Mouse (Mus musculus) hindbrain, embryonic 14.5 days (tissue): ENCODE measurements around the gene Yaf2. TPM values are rescaled to one million over a fixed set of nuclear protein-coding genes. Genes with fewer than 3 reads are reported as not detected.

Experiments used
- ATAC-seq: fragments of 200-750 bp; cut with Nextera tagmentation; 2 replicates; pipeline ENCODE4 v1.8.0; 2017; ENCODE audit warnings: moderate number of reproducible peaks, mild to moderate bottlenecking, moderate TSS enrichment, moderate library complexity; ENCODE audit not compliant: low FRiP score
- DNase-seq: peaks from one replicate; pipeline ENCODE4 v3.0.0-alpha.2; 2015; ENCODE audit warnings: low spot score
- H3K27ac ChIP-seq: fragments of 300-500 bp; sonication (generic); 2 replicates; pipeline ENCODE4 v1.5.1; 2014; ENCODE audit warnings: mild to moderate bottlenecking, moderate library complexity
- H3K27me3 ChIP-seq: fragments of 300-500 bp; sonication (generic); 2 replicates; pipeline ENCODE4 v1.6.1; 2014; ENCODE audit warnings: mild to moderate bottlenecking, low read length, mixed read lengths; ENCODE audit not compliant: control insufficient read depth, insufficient read depth
- H3K36me3 ChIP-seq: fragments of 300-500 bp; sonication (generic); replicated peaks from 2 replicates; pipeline ENCODE4 v1.6.1; 2014; ENCODE audit not compliant: control insufficient read depth, insufficient read depth
- H3K4me1 ChIP-seq: fragments of 300-500 bp; sonication (generic); replicated peaks from 2 replicates; pipeline ENCODE4 v1.6.1; 2014; ENCODE audit warnings: antibody characterized with exemption, low read length, mixed read lengths; ENCODE audit not compliant: control insufficient read depth, insufficient read depth
- H3K4me2 ChIP-seq: fragments of 300-500 bp; sonication (generic); replicated peaks from 2 replicates; pipeline ENCODE4 v1.6.1; 2014; ENCODE audit warnings: mild to moderate bottlenecking, moderate library complexity
- H3K4me3 ChIP-seq: fragments of 300-500 bp; sonication (generic); replicated peaks from 2 replicates; pipeline ENCODE4 v1.5.1; 2014; ENCODE audit warnings: mild to moderate bottlenecking, low read length
- H3K9ac ChIP-seq: fragments of 300-500 bp; sonication (generic); 2 replicates; pipeline ENCODE4 v1.6.1; 2014
- H3K9me3 ChIP-seq: fragments of 300-500 bp; sonication (generic); 2 replicates; pipeline ENCODE4 v1.6.1; 2016; ENCODE audit warnings: low read length; ENCODE audit not compliant: control insufficient read depth
- WGBS: fragments of 180-500 bp; shearing (Covaris S2); extraction: QIAGEN DNeasy Blood & Tissue Kit; methylation state at CpG from one replicate; pipeline ENCODE4 v1.1.7; 2014; 5-methylcytosine and 5-hydroxymethylcytosine counted together
- polyA plus RNA-seq: library from polyadenylated mRNA; unstranded; fragments of >200 nt; fragmentation: Nextera tagmentation; extraction: Ambion mirVana; gene quantifications from 2 replicates; pipeline ENCODE4 v1.2.1, GENCODE M21; 2014

The Yaf2 gene
- polyA plus RNA-seq, 1 experiment from 2014 or later, result 136 TPM

GRCm38 (mm10) chr15:93265231-93265630 lies 71.5 kb downstream of the Yaf2 start:
- no peak overlapping the region for H3K9ac ChIP-seq
- no peaks in the 10 kb centered on the region for H3K27me3 ChIP-seq
- peaks cover 6% of the 10 kb centered on the region for H3K36me3 ChIP-seq
- WGBS, result 86% methylated on average over 3 of the region's 3 CpGs
- no peak overlapping the region for H3K4me2 ChIP-seq
- no peak overlapping the region for H3K27ac ChIP-seq
- H3K4me3 ChIP-seq, result no peak overlapping the region
- no peak for DNase-seq
- no peaks in the 10 kb centered on the region for H3K9me3 ChIP-seq
- H3K4me1 ChIP-seq, result no peaks in the 10 kb centered on the region
- no peak for ATAC-seq

- no peak overlapping the region for H3K4me2 ChIP-seq
- no peak overlapping the region for H3K4me3 ChIP-seq
- WGBS, result 94% methylated on average over 3 of the region's 3 CpGs
- peaks cover 6% of the 10 kb centered on the region; the same call in 1 of the 2 replicates for H3K36me3 ChIP-seq
- H3K9me3 ChIP-seq, result no peaks in the 10 kb centered on the region
- no peak for DNase-seq
- no peak overlapping the region for H3K27ac ChIP-seq
- no peaks in the 10 kb centered on the region for H3K27me3 ChIP-seq
- H3K4me1 ChIP-seq, result no peaks in the 10 kb centered on the region
- ATAC-seq, result no peak
- H3K9ac ChIP-seq, result no peak overlapping the region
Measured at GRCm38 (mm10) chr15:93264221-93264620, 72.5 kb downstream of the Yaf2 start.

- H3K9ac ChIP-seq, result no peak overlapping the region
- H3K27ac ChIP-seq, result no peak overlapping the region
- DNase-seq (no peak), ATAC-seq (no peak)
- H3K4me3 ChIP-seq, result no peak overlapping the region
- H3K9me3 ChIP-seq, result no peaks in the 10 kb centered on the region
- H3K4me1 ChIP-seq, result no peaks in the 10 kb centered on the region
- peaks cover 11% of the 10 kb centered on the region for H3K36me3 ChIP-seq
- H3K27me3 ChIP-seq, result no peaks in the 10 kb centered on the region
- H3K4me2 ChIP-seq, result no peak overlapping the region
- WGBS, result 86% methylated on average over 7 of the region's 7 CpGs
Measured at GRCm38 (mm10) chr15:93263566-93263965, 73.2 kb downstream of the Yaf2 start.

- no peak overlapping the region for H3K9ac ChIP-seq
- peaks cover 19% of the 10 kb centered on the region for H3K36me3 ChIP-seq
- no peak overlapping the region for H3K27ac ChIP-seq
- H3K27me3 ChIP-seq, result no peaks in the 10 kb centered on the region
- ATAC-seq, result no peak
- 71% methylated on average over 5 of the region's 5 CpGs for WGBS
- no peak for DNase-seq
- no peak overlapping the region for H3K4me3 ChIP-seq
- no peaks in the 10 kb centered on the region for H3K9me3 ChIP-seq
- H3K4me1 ChIP-seq, result no peaks in the 10 kb centered on the region
- no peak overlapping the region for H3K4me2 ChIP-seq
Measured at GRCm38 (mm10) chr15:93262818-93263217, 73.9 kb downstream of the Yaf2 start.

- no peak for ATAC-seq
Measured at GRCm38 (mm10) chr15:93262274-93262673, 74.5 kb downstream of the Yaf2 start.

GRCm38 (mm10) chr15:93259933-93260332 lies 76.8 kb downstream of the Yaf2 start:
- Histone ChIP-seq H3K27me3 (no peaks in the 10 kb centered on the region), H3K4me3 (no peak overlapping the region), H3K27ac (no peak overlapping the region), H3K9me3 (no peaks in the 10 kb centered on the region), H3K4me1 (no peaks in the 10 kb centered on the region), H3K9ac (no peak overlapping the region), H3K36me3 (peaks cover 34% of the 10 kb centered on the region), H3K4me2 (no peak overlapping the region)
- ATAC-seq (no peak), DNase-seq (no peak)
- WGBS, result 69% methylated on average over 8 of the region's 8 CpGs

More at GRCm38 (mm10) chr15:93262274-93262673, 74.5 kb downstream of the Yaf2 start:
- Histone ChIP-seq H3K9ac (no peak overlapping the region), H3K4me3 (no peak overlapping the region), H3K4me2 (no peak overlapping the region), H3K27me3 (no peaks in the 10 kb centered on the region), H3K27ac (no peak overlapping the region), H3K9me3 (no peaks in the 10 kb centered on the region), H3K36me3 (peaks cover 23% of the 10 kb centered on the region), H3K4me1 (no peaks in the 10 kb centered on the region)
- no peak for DNase-seq
- 93% methylated on average over 5 of the region's 5 CpGs for WGBS

GRCm38 (mm10) chr15:93255295-93255694 lies 81.4 kb downstream of the Yaf2 start:
- Histone ChIP-seq H3K27me3 (no peaks in the 10 kb centered on the region), H3K4me2 (no peak overlapping the region)

GRCm38 (mm10) chr15:93253172-93253571 lies 83.6 kb downstream of the Yaf2 start:
- Histone ChIP-seq H3K9ac (no peak overlapping the region), H3K27ac (no peak overlapping the region), H3K4me2 (no peak overlapping the region), H3K36me3 (peaks cover 37% of the 10 kb centered on the region), H3K9me3 (no peaks in the 10 kb centered on the region), H3K27me3 (no peaks in the 10 kb centered on the region), H3K4me1 (no peaks in the 10 kb centered on the region), H3K4me3 (no peak overlapping the region)
- 89% methylated on average over 8 of the region's 8 CpGs for WGBS
- DNase-seq, result no peak
- ATAC-seq, result no peak

More at GRCm38 (mm10) chr15:93255295-93255694, 81.4 kb downstream of the Yaf2 start:
- no peak overlapping the region for H3K4me3 ChIP-seq
- no peaks in the 10 kb centered on the region for H3K4me1 ChIP-seq
- DNase-seq, result no peak
- H3K9ac ChIP-seq, result no peak overlapping the region
- WGBS, result 88% methylated on average over 10 of the region's 10 CpGs
- H3K27ac ChIP-seq, result no peak overlapping the region
- no peaks in the 10 kb centered on the region for H3K9me3 ChIP-seq
- ATAC-seq, result no peak
- peaks cover 46% of the 10 kb centered on the region for H3K36me3 ChIP-seq

GRCm38 (mm10) chr15:93252396-93252795 lies 84.3 kb downstream of the Yaf2 start:
- ATAC-seq, result no peak

More at GRCm38 (mm10) chr15:93252396-93252795, 84.3 kb downstream of the Yaf2 start:
- Histone ChIP-seq H3K4me1 (no peaks in the 10 kb centered on the region), H3K36me3 (peaks cover 37% of the 10 kb centered on the region), H3K4me2 (no peak overlapping the region), H3K9me3 (no peaks in the 10 kb centered on the region), H3K27me3 (no peaks in the 10 kb centered on the region), H3K27ac (no peak overlapping the region), H3K4me3 (no peak overlapping the region), H3K9ac (no peak overlapping the region)
- 90% methylated on average over 6 of the region's 6 CpGs for WGBS
- DNase-seq, result no peak
